Mouse (Mus musculus) ES-Bruce4 (cell line): ENCODE results near the gene Gpatch3.

Experiments
- CTCF ChIP-seq: IDR thresholded peaks from one replicate; pipeline ENCODE4 v1.8.1; 2011; ENCODE audit warnings: low read depth, low read length
- EP300 ChIP-seq: IDR thresholded peaks from 2 replicates; pipeline ENCODE4 v1.6.1; 2011; ENCODE audit warnings: low read depth, low read length; ENCODE audit not compliant: insufficient read depth
- POLR2A ChIP-seq: IDR thresholded peaks from one replicate; pipeline ENCODE4 v1.8.1; 2011; ENCODE audit warnings: low read length; ENCODE audit not compliant: insufficient read depth

- TF ChIP-seq CTCF, result no peak
- no peak for TF ChIP-seq POLR2A
- no peak for TF ChIP-seq EP300
Observed at GRCm38 (mm10) chr4:133630326-133630920, 55.9 kb downstream of the Gpatch3 start.
